Mouse (Mus musculus) testis, adult 2 months (tissue): Measurements from ENCODE around the gene Tmem54.

Experiments used
- CTCF ChIP-seq: fragments of 200-500 bp; IDR thresholded peaks from 2 replicates; pipeline ENCODE4 v1.5.1; 2012; ENCODE audit warnings: low read depth, mild to moderate bottlenecking, inconsistent platforms, low read length, moderate library complexity; ENCODE audit not compliant: control insufficient read depth, insufficient read depth, insufficient replicate concordance
- POLR2A ChIP-seq: fragments of 200-500 bp; IDR thresholded peaks from 2 replicates; pipeline ENCODE4 v1.6.1; 2012; ENCODE audit warnings: low read depth, mild to moderate bottlenecking, inconsistent platforms, low read length, moderate library complexity; ENCODE audit not compliant: control insufficient read depth

DNA sequence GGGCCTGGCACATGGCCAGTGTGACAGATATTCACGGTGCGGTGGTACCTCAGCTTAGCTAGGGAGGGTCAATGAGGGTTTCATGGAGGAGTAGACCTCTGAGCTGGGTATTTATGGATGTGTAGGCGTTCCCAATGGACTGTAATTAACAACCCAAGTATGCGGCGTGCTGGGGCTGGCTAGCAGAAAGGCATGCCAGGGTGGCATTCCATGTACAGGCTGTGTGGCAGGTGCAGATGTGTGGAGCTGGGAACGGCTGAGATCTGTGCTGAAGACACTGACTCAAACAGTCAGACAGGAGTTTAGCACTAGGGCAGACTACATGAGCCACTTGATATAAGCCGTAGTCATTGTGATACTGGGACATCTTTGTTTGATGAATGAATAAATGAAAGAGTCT lies 3.3 kb downstream of the Tmem54 start:
- TF ChIP-seq CTCF (no peak), POLR2A (no peak)
